Mouse (Mus musculus) T-helper 2 cell (primary cell): ENCODE data around the gene Klhdc8a.

Source experiments
- in situ Hi-C: fragments of 300-600 bp; cut with MboI, MseI; formaldehyde crosslinking; loops from one replicate; pipeline ENCODE4 v1.15.1; 2025; ENCODE audit warnings: high pct_unique_total_duplicates

Klhdc8a gene

GRCm38 (mm10) chr1:132289965-132290364 is 8.5 kb upstream of the Klhdc8a start:
- in situ Hi-C loops = loop anchor here (25.0 kb wide), 1 partner anchor 1353 kb away; the partner anchor contains the start of gene Il19

- in situ Hi-C loops = loop anchor here (25.0 kb wide), 1 partner anchor 1354 kb away; the partner anchor contains the start of gene Il19
These were observed 7.3 kb upstream of the Klhdc8a start for GRCm38 (mm10) chr1:132290921-132291675.

- in situ Hi-C loops = loop anchor here (25.0 kb wide), 1 partner anchor 1354 kb away; the partner anchor contains the start of gene Il19
These were observed 6.7 kb upstream of the Klhdc8a start for GRCm38 (mm10) chr1:132291706-132292105.

GRCm38 (mm10) chr1:132292318-132293129 is 5.9 kb upstream of the Klhdc8a start:
- in situ Hi-C loops = loop anchor here (25.0 kb wide), 1 partner anchor 1355 kb away; the partner anchor contains the start of gene Il19

GRCm38 (mm10) chr1:132295506-132295905 is 2.9 kb upstream of the Klhdc8a start:
- in situ Hi-C loops = loop anchor here (25.0 kb wide), 1 partner anchor 1358 kb away; the partner anchor contains the start of gene Il19

GRCm38 (mm10) chr1:132296051-132296450 is 2.4 kb upstream of the Klhdc8a start:
- in situ Hi-C loops = loop anchor here (25.0 kb wide), 1 partner anchor 1359 kb away; the partner anchor contains the start of gene Il19

- in situ Hi-C loops = loop anchor here (25.0 kb wide), 1 partner anchor 1362 kb away; the partner anchor contains the start of gene Il19
These were observed 507 bp downstream of the Klhdc8a start for GRCm38 (mm10) chr1:132298801-132299464.

GRCm38 (mm10) chr1:132299744-132300143 is 1.3 kb downstream of the Klhdc8a start:
- in situ Hi-C loops = loop anchor here (25.0 kb wide), 1 partner anchor 1362 kb away; the partner anchor contains the start of gene Il19

GRCm38 (mm10) chr1:132301242-132301641 is 2.8 kb downstream of the Klhdc8a start:
- in situ Hi-C loops = no loop called here

- in situ Hi-C loops = no loop called here
These were observed 4.0 kb downstream of the Klhdc8a start for GRCm38 (mm10) chr1:132302341-132302866.

- in situ Hi-C loops = loop anchor here (5.0 kb wide), 1 partner anchor 53 kb away; no protein-coding TSS in a partner anchor
These were observed 6.3 kb downstream of the Klhdc8a start for GRCm38 (mm10) chr1:132304618-132305214.

- in situ Hi-C loops = loop anchor here (5.0 kb wide), 1 partner anchor 51 kb away; no protein-coding TSS in a partner anchor
These were observed 7.7 kb downstream of the Klhdc8a start for GRCm38 (mm10) chr1:132306160-132306559.

- in situ Hi-C loops = loop anchor here (5.0 kb wide), 1 partner anchor 50 kb away; no protein-coding TSS in a partner anchor
These were observed 8.4 kb downstream of the Klhdc8a start for GRCm38 (mm10) chr1:132306808-132307207.

- in situ Hi-C loops = loop anchor here (5.0 kb wide), 1 partner anchor 49 kb away; no protein-coding TSS in a partner anchor
These were observed 9.5 kb downstream of the Klhdc8a start for GRCm38 (mm10) chr1:132307962-132308361.

- in situ Hi-C loops = loop anchor here (5.0 kb wide), 1 partner anchor 49 kb away; no protein-coding TSS in a partner anchor
These were observed 10.2 kb downstream of the Klhdc8a start for GRCm38 (mm10) chr1:132308674-132309073.

GRCm38 (mm10) chr1:132310754-132311153 is 12.3 kb downstream of the Klhdc8a start:
- in situ Hi-C loops = no loop called here

GRCm38 (mm10) chr1:132311174-132311859 is 12.9 kb downstream of the Klhdc8a start:
- in situ Hi-C loops = no loop called here

GRCm38 (mm10) chr1:132312043-132312442 is 13.6 kb downstream of the Klhdc8a start:
- in situ Hi-C loops = no loop called here

- in situ Hi-C loops = no loop called here
These were observed 14.3 kb downstream of the Klhdc8a start for GRCm38 (mm10) chr1:132312703-132313102.
